Mouse (Mus musculus) stomach, embryonic 14.5 days (tissue): ENCODE measurements around the gene Pptc7. TPM values are rescaled to one million over a fixed set of nuclear protein-coding genes. Genes with fewer than 3 reads are reported as not detected.

ENCODE experiments used
- ATAC-seq: fragments of 200-750 bp; cut with Nextera tagmentation; 2 replicates; pipeline ENCODE4 v1.8.0; 2017; ENCODE audit warnings: low read depth, moderate TSS enrichment; ENCODE audit not compliant: insufficient number of reproducible peaks, insufficient read depth, low FRiP score
- H3K27ac ChIP-seq: fragments of 300-500 bp; sonication (generic); 2 replicates; pipeline ENCODE4 v1.5.1; 2014; ENCODE audit warnings: mild to moderate bottlenecking, low read length, moderate library complexity, mixed read lengths
- H3K27me3 ChIP-seq: fragments of 300-500 bp; sonication (generic); 2 replicates; pipeline ENCODE4 v1.6.1; 2014; ENCODE audit warnings: low read length, control low read depth, mixed read lengths; ENCODE audit not compliant: control insufficient read depth, insufficient read depth
- H3K36me3 ChIP-seq: fragments of 300-500 bp; sonication (generic); 2 replicates; pipeline ENCODE4 v1.6.1; 2014; ENCODE audit warnings: mild to moderate bottlenecking, control low read depth, low read length, moderate library complexity, mixed read lengths; ENCODE audit not compliant: control insufficient read depth, insufficient read depth
- H3K4me1 ChIP-seq: fragments of 300-500 bp; sonication (generic); 2 replicates; pipeline ENCODE4 v1.6.1; 2014; ENCODE audit warnings: low read length, control low read depth, mixed read lengths; ENCODE audit not compliant: control insufficient read depth, insufficient read depth
- H3K4me2 ChIP-seq: fragments of 300-500 bp; sonication (generic); replicated peaks from 2 replicates; pipeline ENCODE4 v1.6.1; 2014; ENCODE audit warnings: low read depth, low read length, control low read depth
- H3K4me3 ChIP-seq: fragments of 300-500 bp; sonication (generic); 2 replicates; pipeline ENCODE4 v1.5.1; 2014; ENCODE audit warnings: low read depth, low read length, control low read depth
- H3K9ac ChIP-seq: fragments of 300-500 bp; sonication (generic); replicated peaks from 2 replicates; pipeline ENCODE4 v1.6.1; 2014; ENCODE audit warnings: low read depth, mild to moderate bottlenecking, control low read depth, low read length, moderate library complexity, mixed read lengths
- H3K9me3 ChIP-seq: fragments of 300-500 bp; sonication (generic); 2 replicates; pipeline ENCODE4 v1.6.1; 2016; ENCODE audit warnings: low read depth, low read length, control low read depth; ENCODE audit not compliant: control insufficient read depth
- WGBS: fragments of 180-500 bp; shearing (Covaris S2); extraction: QIAGEN DNeasy Blood & Tissue Kit; methylation state at CpG from one replicate; pipeline ENCODE4 v1.1.7; 2014; 5-methylcytosine and 5-hydroxymethylcytosine counted together
- polyA plus RNA-seq: library from polyadenylated mRNA; unstranded; fragments of >200 nt; fragmentation: Nextera tagmentation; extraction: Ambion mirVana; gene quantifications from 2 replicates; pipeline ENCODE4 v1.2.1, GENCODE M21; 2014

Pptc7 gene
- polyA plus RNA-seq, 1 experiment from 2014 or later, result 11.3 TPM

DNA sequence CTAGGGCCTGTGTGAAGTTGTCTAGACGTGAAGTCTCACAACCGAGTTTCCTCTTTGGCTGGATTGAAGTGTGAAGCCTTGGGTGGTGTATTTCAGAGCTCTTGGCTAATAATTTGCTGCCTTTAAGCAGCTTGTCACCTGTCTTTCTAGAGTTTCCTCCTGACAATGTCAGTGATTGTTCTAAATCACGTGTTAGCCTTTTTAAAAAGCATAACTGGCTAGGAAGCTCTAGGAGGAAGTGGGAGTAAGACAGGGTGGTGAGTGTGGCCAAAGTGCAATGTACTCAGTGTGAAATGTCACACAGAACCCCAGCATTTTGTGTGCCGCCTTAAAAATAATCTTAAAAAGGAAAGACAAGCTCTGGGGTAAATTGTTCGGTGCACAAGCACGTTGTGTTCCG lies 59.6 kb downstream of the Pptc7 start:
- Histone ChIP-seq H3K4me2 (no peak overlapping the region), H3K9me3 (no peaks in the 10 kb centered on the region), H3K4me3 (no peak overlapping the region), H3K9ac (no peak overlapping the region), H3K27me3 (no peaks in the 10 kb centered on the region), H3K27ac (no peak overlapping the region), H3K4me1 (no peaks in the 10 kb centered on the region), H3K36me3 (no peaks in the 10 kb centered on the region)
- no peak for ATAC-seq
- WGBS, result 59% methylated on average over 7 of the region's 7 CpGs

- WGBS, result 9% methylated on average over 5 of the region's 5 CpGs
- Histone ChIP-seq H3K27ac (no peak overlapping the region), H3K9me3 (no peaks in the 10 kb centered on the region), H3K27me3 (no peaks in the 10 kb centered on the region), H3K4me3 (no peak overlapping the region), H3K4me1 (no peaks in the 10 kb centered on the region), H3K36me3 (no peaks in the 10 kb centered on the region), H3K9ac (no peak overlapping the region), H3K4me2 (no peak overlapping the region)
- peak; percentile 28; the same call in 1 of the 2 replicates for ATAC-seq
These were observed 60.1 kb downstream of the Pptc7 start for GRCm38 (mm10) chr5:122344260-122344659.

DNA sequence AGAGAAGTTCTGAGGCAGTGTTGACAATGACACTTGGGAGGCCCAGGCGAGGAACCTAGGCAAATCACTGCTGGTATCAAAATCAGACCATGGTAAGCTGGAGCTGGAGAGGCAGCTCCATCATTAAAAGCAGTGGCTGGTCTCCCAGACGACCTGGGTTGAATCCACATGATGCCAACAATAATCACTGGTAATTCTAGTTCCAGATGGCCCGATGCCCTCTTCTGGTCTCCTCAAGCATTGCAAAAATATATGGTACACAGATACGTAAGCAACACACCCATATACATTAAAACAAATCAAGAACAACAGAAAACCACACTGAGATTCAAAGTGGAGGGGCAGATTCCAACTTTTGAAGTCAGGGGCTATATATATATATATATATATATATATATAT lies 61.6 kb downstream of the Pptc7 start:
- Histone ChIP-seq H3K4me1 (no peaks in the 10 kb centered on the region), H3K9ac (no peak overlapping the region), H3K27me3 (no peaks in the 10 kb centered on the region), H3K9me3 (no peaks in the 10 kb centered on the region), H3K4me2 (no peak overlapping the region), H3K36me3 (no peaks in the 10 kb centered on the region), H3K4me3 (no peak overlapping the region), H3K27ac (no peak overlapping the region)
- WGBS, result 76% methylated on average over 4 of the region's 4 CpGs
- ATAC-seq, result no peak

DNA sequence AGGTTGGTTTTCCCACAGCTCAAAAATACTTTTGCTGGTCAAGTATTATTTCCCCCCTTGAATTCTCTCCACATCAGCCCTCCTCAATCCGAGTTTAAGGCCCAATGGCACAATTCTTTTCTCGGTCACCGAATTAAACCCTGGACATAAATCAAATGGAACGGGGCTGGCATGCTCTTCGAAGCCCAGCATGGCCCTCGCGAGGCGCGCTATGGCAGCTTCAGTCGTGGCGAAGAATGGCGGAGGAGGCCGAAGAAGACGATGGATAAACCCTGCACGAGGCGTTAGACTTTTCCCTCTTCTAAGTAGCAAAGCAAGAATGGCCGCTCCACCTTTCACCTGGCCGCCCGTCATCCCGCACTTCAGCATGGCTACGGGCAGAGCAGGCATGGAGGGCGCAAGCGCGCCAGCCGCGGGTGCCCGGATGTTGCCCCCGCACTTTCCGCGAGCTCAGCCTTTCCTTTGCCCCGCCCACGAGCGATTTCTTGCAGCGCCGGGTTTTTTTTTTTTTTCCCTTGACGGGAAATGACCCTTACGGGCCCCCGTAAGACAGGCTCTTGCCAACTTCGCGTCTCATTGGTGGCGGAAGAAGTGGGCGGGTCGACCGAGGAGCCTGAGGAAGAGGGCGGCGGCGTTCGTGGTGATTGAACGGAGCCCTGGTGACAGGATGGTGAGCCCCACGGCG lies 69.8 kb downstream of the Pptc7 start, which contains the start of the genes Rad9b and Vps29:
Gene Rad9b (minus strand): TSS at position 427 of the 685 bp plus-strand sequence.
Gene Vps29 (plus strand): TSS at position 563 of the 685 bp plus-strand sequence.
- Histone ChIP-seq H3K4me1 (0 out of 2 replicates have a peak, but pooled peaks cover 2% of the 10 kb centered on the region), H3K9ac (peak within 1 kb of the TSS; percentile 87), H3K4me2 (peak within 1 kb of the TSS; percentile 72), H3K27me3 (no peaks in the 10 kb centered on the region), H3K27ac (peak within 1 kb of the TSS; percentile 56; the same call in 1 of the 2 replicates), H3K9me3 (no peaks in the 10 kb centered on the region), H3K36me3 (no peaks in the 10 kb centered on the region), H3K4me3 (peak within 1 kb of the TSS; percentile 80)
- ATAC-seq, result peak; percentile 91
- WGBS, result under 1% methylated on average over 50 of the region's 51 CpGs

DNA sequence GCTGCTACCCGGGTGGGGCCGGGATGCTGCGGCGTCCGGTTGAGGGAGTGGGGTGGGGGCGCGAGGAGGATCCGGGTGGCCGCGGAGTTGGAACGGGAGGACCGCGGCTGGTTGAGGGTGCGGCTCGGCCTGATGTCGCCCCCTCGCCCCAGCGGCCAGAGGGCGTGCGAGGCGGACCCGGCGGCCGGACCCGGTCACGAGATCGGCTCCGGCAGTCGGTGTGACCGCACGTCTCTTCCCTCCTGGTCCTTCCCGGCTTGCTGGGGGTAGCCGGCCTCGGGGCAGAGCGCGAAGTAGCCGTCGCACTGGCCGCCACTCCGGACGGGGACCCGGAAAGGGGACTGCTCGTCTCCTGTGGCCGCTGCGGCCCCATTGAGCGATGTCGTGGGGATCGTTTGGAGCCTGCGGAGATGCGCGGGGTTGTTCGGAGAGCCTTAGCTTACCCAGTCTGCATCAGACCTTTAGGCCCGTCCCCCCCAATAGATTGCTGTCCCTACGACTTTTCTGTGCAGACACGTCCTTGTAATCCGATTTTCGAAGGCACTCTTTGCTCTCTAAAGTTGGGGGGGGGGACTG lies 70.4 kb downstream of the Pptc7 start:
- peak overlapping the region; percentile 80 for H3K4me3 ChIP-seq

GRCm38 (mm10) chr5:122371591-122372191 lies 87.5 kb downstream of the Pptc7 start, which contains the start of gene Gpn3:
Gene Gpn3, plus strand, starts transcription at chr5:122371876.
- H3K27ac ChIP-seq, result peak within 1 kb of the TSS; percentile 93
- WGBS, result under 1% methylated on average over 39 of the region's 46 CpGs
- no peaks in the 10 kb centered on the region for H3K27me3 ChIP-seq
- peak within 1 kb of the TSS; percentile 71 for H3K9ac ChIP-seq
- H3K4me1 ChIP-seq, result peaks cover 11% of the 10 kb centered on the region; the same call in 1 of the 2 replicates
- H3K36me3 ChIP-seq, result peaks cover 26% of the 10 kb centered on the region
- peak within 1 kb of the TSS; percentile 81 for H3K4me3 ChIP-seq
- peak; percentile 67 for ATAC-seq
- no peaks in the 10 kb centered on the region for H3K9me3 ChIP-seq
- peak within 1 kb of the TSS; percentile 52 for H3K4me2 ChIP-seq

More for the DNA sequence above, 70.4 kb downstream of the Pptc7 start:
- Histone ChIP-seq H3K27ac (peak overlapping the region; percentile 56; the same call in 1 of the 2 replicates), H3K4me2 (peak overlapping the region; percentile 72), H3K4me1 (0 out of 2 replicates have a peak, but pooled peaks cover 2% of the 10 kb centered on the region), H3K9me3 (no peaks in the 10 kb centered on the region), H3K27me3 (no peaks in the 10 kb centered on the region), H3K9ac (peak overlapping the region; percentile 87), H3K36me3 (no peaks in the 10 kb centered on the region)
- ATAC-seq, result peak; percentile 68; the same call in 1 of the 2 replicates
- WGBS, result under 1% methylated on average over 52 of the region's 57 CpGs

- Histone ChIP-seq H3K36me3 (peaks cover 20% of the 10 kb centered on the region; the same call in 1 of the 2 replicates), H3K9me3 (no peaks in the 10 kb centered on the region), H3K9ac (peak within 1 kb of the TSS; percentile 71), H3K27ac (peak within 1 kb of the TSS; percentile 93), H3K4me1 (peaks cover 11% of the 10 kb centered on the region; the same call in 1 of the 2 replicates), H3K4me3 (peak within 1 kb of the TSS; percentile 81), H3K4me2 (peak within 1 kb of the TSS; percentile 52), H3K27me3 (no peaks in the 10 kb centered on the region)
- 0% methylated on average over 53 of the region's 53 CpGs for WGBS
- peak; percentile 94 for ATAC-seq
These were observed 88.1 kb downstream of the Pptc7 start, which contains the start of gene Fam216a for GRCm38 (mm10) chr5:122372192-122372769. Gene Fam216a, minus strand, starts transcription at chr5:122372364.

DNA sequence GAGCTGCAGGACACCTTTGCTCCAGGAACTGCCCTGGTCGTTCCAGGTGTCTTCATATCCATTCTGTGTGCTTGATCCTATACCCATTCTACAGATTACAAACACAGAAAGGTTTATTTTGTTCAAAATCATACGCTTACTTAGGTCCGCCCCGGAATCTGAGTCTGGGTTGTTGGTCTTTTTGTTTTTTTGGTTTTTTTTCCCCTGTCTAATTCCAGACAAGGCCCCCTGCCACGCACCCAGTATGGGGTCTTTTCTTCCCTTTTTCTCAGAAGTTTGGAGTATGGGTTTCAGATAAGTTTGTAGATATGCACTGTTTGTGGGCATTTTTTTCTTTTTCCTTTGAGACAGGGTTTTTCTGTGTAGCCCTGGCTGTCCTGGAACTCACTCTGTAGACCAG lies 88.7 kb downstream of the Pptc7 start:
- H3K9me3 ChIP-seq, result no peaks in the 10 kb centered on the region
- peak overlapping the region; percentile 81 for H3K4me3 ChIP-seq
- peak overlapping the region; percentile 71 for H3K9ac ChIP-seq
- H3K4me2 ChIP-seq, result peak overlapping the region; percentile 52
- peaks cover 11% of the 10 kb centered on the region; the same call in 1 of the 2 replicates for H3K4me1 ChIP-seq
- H3K36me3 ChIP-seq, result peaks cover 16% of the 10 kb centered on the region; the same call in 1 of the 2 replicates
- ATAC-seq, result no peak
- no peaks in the 10 kb centered on the region for H3K27me3 ChIP-seq
- H3K27ac ChIP-seq, result peak overlapping the region; percentile 85
- 9% methylated on average over 5 of the region's 5 CpGs for WGBS
